Mouse (Mus musculus) gastrocnemius, postnatal 14 days (tissue): Measurements from ENCODE around the gene D430041D05Rik. TPM values are rescaled to one million over a fixed set of nuclear protein-coding genes. Genes with fewer than 3 reads are reported as not detected.

Experiments
- DNase-seq: peaks from one replicate; pipeline ENCODE4 v3.0.0; 2021; ENCODE audit warnings: mixed read lengths
- intact Hi-C: fragments of 180-260 bp; cut with DNase I; formaldehyde crosslinking; loops from one replicate; pipeline ENCODE4 v1.15.1; 2025; ENCODE audit warnings: low total_unique reads
- total RNA-seq, 2 experiments: library from RNA; stranded (reverse); gene quantifications; 2 replicates each; pipeline ENCODE4 v1.2.3; 2021

The D430041D05Rik gene
- total RNA-seq, 2 experiments from 2014 or later: 1.0 to 1.5 TPM

DNA sequence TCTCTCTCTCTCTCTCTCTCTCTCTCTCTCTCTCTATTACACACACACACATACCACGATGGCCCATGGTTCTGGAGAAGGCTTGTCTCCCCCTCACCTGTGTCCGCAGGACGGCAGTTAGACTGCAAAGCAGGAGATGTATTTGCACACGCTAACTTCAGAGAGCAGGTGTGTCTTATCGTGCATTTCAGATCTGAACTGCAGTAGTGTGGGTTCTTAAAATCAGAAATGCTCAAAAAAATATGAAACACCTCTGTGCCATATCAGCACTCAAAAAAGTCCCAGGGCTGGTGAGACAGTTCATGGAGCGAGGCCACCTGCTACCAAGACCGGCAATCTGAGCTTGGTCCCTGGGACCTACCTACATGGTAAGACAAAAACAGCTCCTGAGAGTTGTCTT lies 993 bp upstream of the D430041D05Rik start:
- no peak for DNase-seq
- intact Hi-C loops: no loop called here

DNA sequence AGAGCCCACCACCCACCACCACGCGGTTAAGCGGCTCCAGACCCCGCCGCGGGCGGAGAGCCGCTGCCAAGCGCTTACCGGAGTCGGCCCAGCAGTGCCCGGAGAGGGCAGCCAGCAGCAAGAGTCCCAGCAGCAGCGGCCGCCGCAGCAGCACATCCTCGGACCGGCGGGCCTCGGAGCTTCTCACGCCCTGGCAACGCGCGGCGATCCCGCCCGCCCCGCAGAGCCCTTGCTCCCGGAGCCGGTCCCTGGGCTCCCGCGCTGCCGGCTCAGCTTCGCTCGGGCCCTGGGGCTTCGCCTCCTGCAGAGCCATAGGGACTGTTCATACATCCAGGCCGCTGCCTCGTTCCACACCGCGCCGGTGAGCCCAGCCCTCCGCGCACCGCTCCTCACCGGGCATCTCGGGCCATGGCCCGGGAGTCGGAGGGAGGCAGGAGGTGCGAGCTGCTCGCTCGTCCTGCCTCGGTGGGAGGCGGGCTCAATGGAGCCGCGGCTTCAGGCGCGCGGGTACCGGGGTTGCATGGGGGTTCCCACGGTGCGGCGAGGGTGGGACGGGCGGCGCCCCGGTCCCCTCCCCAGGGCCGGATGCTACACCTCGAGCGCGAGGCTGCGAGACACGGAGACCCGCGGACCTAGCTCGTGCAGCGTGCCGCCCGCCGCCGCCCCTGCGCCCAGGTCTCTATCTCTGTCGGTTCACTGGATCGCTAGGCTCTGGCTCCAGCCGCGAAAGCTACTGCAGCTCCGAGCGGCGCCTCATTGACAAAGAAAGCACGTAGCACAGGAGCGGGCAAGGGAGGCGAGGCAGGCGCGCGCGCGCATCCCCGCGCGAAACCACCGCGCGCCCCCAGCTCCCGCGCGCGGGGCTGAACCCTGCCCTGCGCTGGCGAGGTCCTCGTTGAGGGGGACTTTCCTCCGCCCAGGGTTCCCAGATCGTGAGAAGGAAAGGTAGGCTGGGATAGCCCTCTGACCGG lies 677 bp downstream of the D430041D05Rik start:
- intact Hi-C loops: loop anchor here (10.0 kb wide), 1 partner anchor 75 kb away; no protein-coding TSS in a partner anchor
- DNase-seq: peak; percentile 20

DNA sequence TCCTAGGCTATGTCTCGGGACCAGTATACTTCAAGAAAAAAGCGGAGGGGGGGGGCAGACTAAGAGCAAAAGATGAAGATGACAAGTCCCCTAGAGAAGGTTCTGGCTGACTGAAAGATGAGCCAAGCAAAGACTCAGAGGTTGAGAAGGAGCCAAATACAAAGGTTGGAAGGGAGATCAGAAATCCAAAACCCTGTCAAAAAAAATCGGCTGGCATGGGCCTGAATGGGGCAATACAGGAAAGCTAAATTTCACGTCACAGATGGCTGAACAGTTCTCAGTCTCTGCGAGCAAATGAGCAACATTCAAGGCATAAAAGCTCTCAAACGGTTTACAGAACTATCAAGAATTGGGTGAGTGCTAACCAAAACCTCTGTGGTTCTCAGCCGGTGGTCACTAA lies 2.5 kb downstream of the D430041D05Rik start:
- intact Hi-C loops: loop anchor here (10.0 kb wide), 1 partner anchor 74 kb away; no protein-coding TSS in a partner anchor
- DNase-seq: no peak

DNA sequence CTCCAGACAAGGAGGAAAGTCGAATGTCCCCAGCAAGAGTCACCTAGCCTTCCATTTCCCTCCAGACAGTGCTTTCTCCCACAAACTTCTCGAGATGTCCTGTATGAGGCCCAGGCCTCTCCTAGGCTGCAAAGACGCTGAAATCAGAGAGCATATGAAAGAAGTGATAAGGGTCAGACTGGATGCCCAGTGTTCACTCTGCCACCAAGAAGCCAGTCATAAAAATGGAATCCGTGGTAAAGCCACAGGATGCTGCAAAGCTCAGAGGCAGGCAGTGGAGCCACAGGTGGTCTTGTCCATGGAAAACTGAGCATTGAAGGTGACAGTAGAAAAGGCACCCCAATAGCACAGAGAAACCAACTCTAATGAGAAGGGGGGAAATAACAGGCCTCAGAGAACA lies 2.9 kb downstream of the D430041D05Rik start:
- no peak for DNase-seq
- intact Hi-C loops: loop anchor here (10.0 kb wide), 1 partner anchor 73 kb away; no protein-coding TSS in a partner anchor

DNA sequence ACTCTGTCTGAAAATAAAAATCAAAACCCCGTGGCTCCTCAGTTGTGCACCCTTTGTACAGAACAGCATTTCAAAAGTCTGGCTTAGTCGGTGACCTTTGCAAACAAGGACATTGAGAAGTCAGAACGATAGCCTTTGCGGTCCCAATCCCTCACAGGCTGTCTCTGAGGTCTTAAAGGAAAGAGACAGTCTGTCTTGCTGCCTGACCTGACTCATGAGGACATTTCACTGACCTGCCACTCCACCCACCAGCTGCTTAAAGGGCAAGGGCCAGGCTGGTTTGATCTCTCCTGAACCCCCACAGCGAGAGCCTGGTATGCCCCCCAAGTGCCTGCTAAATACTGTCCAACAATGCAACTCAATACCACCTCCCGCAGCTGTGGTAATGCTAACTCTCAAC lies 6.8 kb downstream of the D430041D05Rik start:
- DNase-seq: no peak
- intact Hi-C loops: loop anchor here (10.0 kb wide), 1 partner anchor 69 kb away; no protein-coding TSS in a partner anchor

DNA sequence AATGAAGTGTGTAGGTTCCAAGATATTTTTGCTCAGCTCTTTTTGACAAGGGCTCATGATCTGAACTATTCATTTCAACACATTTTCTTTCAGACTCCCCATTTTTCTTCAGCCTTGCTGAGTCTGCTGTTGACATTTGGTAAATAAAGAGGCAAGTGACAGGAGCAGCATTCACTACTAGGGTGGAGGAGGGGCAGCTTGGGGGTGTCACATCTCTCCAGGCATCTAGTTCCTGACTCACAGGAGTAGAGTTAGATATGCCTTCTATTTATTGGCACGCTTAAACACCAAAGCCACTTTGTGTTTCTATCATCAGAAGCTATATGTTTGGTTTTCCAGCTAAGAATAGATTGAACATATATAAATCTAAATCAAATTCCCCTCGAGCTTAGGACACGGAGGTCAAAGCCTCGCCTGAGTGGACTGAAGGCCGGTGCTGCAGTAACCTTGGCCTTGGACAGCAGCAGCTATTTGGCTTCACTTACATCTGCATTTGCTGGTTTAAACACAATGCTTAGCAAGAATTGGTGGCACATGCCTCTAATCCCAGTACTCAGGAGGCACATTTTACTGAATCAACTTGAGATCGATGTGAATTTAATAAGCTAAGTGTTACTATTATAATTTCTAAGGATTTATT lies 12.0 kb downstream of the D430041D05Rik start:
- no peak for DNase-seq
- intact Hi-C loops: no loop called here

DNA sequence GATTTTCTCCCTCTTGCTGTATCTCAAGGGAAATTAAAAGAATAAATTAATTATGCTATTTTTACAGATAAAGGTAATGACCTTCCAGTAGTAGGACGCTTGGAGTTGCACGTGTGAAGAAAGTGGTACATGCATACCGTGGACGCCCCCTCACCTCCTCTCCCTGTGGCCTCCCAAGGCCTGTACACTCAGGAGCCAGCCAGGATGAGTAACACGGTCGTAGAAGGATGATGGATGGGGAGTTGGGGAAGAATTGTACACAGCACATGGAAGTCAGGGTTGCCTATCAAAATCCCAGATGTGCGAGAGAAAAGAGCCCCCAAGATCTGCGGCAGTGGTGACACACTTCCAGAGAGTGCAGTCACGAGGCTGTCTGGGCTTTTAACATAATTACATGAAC lies 14.9 kb downstream of the D430041D05Rik start:
- no peak for DNase-seq
- intact Hi-C loops: no loop called here

DNA sequence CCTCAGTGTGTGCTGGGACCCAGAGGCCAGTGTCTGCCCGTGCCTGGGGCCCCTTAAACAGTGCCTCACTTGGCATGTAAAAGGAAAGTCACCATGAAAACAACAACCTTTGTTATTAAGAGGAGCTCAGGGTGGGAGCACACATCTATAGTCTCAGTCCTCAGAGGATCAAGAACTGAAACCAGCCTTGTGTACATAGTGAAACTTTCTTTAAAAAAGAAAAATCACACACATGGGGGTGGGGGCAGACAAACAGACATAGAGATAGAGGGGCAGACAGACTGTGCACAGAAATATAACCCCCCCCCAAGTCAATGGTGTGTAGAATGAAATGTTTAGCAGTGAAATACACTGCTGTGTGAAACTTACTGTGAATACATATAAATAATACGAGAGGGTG lies 16.0 kb downstream of the D430041D05Rik start:
- DNase-seq: no peak
- intact Hi-C loops: no loop called here

DNA sequence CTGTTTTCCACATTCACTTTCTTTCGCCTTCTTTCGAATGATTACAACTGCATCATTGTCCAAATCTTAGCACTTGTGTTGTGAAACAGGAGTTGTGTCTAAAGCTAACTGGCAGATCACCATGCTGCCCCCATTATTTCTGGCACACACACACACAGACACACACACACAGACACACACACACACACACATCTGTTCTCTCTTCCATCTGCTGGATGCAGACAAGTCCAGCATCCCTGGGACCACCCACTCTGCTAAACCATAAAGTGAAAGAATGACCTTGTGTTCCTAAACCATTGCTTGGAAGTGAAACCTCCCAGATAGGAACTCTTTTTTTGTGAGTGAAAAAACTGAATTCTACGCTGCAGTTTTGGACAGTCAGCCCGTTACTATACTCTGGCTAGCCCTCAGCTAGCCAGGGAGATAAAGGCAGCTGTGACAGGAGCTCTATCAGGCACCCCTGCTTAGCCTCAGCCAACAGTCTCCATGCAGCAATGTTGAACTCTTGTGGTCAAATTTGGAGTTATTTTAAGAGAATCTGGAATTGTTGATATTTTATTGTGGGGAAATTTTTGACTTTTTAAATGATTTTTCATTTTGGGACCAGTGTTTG lies 18.0 kb downstream of the D430041D05Rik start:
- no peak for DNase-seq
- intact Hi-C loops: no loop called here

DNA sequence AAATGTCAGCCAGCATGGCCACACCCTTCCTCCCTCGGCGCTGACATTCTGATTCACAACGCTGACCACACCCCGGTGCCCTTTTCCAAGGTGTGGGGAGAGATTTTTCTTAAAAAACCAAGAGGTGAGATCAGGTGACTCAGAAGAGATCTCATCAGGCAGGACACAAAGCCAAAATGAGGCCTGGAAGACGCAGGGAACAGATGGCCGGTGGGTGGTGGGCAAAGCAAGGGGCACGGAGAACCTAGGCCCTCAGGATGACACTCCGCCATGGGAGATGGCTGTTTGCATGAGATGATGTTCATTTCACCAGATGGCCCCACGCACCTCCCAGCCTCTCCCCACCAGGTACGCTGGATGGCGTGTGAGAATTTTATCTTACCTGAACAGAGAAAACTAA lies 21.6 kb downstream of the D430041D05Rik start:
- intact Hi-C loops: no loop called here
- no peak for DNase-seq

DNA sequence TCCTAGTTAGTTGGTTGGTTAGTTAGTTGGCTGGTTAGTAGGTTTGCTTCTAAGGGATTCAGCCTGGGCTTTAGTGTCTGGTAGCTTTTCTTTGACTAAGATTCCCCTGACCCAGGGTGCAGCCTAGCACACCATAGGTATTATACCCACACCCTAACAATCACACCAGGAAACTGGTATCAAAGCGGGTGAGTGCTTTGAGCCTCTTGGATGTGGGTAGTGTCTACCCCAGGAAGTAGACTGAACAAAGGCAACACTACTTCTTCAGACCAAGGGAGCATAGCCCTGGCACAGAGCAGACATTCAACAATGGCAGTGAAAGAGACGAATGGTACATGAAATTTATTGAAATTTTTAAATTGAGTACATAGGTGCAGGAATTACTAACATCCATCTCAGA lies 24.9 kb downstream of the D430041D05Rik start:
- DNase-seq: no peak
- intact Hi-C loops: no loop called here

DNA sequence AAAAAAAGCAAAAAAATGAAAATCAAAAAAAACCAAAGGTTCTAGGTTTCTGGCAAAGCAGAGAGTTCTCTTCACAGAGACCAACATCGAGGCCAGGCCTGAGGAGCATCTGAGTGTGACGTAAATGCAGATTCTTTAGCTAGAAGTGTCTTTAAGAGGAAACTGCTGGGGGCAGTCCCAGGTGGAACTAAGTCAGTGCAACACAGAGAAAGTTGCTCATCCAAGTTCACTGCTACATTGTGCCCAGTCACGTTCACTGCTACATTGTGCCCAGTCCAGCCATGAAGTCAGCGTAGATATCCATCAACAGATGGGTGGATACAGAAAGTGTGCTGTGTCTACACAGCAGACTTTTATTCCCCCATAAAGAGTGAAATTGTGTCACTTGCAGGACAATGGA lies 27.2 kb downstream of the D430041D05Rik start:
- no peak for DNase-seq
- intact Hi-C loops: no loop called here

DNA sequence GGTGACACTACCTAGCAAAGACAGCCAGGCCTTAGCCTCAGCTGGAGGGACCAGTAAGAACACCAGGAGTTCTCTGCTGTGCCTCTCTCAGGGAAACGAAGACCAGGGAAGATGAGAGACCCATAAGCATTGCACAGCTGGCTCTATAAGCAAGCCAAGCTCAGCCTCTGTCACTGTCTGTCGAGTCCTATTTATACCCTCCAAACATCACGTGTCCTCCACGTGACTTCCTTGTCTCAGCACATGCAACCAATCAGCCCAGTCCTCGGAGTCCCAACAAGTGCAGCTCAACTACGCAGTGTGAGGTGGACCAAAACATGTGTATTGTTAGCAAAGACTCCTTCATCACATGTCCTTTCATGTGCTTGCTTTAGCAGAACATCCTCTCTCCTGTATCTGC lies 28.0 kb downstream of the D430041D05Rik start:
- DNase-seq: no peak
- intact Hi-C loops: no loop called here

DNA sequence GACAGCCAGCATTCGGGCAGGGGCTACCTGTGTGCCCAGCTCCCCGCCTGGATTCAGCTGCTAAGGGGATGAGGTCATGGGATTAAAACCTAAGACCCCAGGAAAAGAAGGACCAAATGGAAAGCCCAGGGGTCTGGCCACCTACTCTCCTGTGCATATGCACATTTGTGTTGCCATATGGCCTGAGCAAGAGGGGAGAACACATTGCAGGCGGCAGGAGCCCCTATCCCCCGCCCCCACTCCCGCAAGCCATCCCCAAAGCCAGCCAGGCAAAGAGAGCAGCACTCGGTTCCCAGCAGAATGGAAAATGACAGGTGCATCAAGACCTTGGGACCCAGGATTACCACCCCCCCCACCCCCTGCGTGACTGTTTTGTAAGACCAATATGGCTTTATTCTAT lies 31.5 kb downstream of the D430041D05Rik start:
- intact Hi-C loops: no loop called here
- no peak for DNase-seq

DNA sequence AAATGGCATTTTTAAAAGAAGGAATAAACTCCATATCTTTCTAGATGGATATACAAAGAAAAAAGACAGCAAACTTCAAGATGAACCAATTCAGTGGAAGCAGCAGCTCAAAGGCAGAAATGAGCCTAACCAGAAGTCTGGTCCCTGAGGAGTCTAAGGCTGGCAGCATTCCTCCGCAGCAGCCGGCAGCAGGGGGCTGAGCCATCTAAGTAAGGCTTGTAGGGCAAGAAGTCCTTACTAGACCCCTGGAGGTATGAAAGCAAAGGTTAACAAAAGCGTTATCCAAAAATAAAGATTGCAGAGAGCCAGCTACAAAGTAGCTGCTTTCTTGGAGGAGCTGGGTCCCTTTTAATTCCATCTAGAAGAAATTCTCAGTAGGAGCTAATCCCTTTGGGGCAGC lies 32.0 kb downstream of the D430041D05Rik start:
- intact Hi-C loops: no loop called here
- DNase-seq: no peak

DNA sequence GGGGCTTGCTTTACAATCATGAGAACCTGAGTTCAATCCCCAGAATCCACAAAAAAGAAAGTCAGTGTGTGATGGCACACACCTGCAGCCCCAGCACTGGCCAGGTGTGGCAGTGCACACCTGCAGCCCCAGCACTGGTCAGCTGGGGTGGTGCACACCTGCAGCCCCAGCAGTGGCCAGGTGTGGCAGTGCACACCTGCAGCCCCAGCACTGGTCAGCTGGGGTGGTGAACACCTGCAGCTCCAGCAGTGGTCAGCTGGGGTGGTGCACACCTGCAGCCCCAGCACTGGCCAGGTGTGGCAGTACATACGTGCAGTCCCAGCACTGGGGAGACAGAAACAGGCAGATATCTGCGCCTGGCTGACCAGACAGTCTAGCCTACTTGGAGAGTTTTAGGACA lies 32.8 kb downstream of the D430041D05Rik start:
- DNase-seq: no peak
- intact Hi-C loops: no loop called here

DNA sequence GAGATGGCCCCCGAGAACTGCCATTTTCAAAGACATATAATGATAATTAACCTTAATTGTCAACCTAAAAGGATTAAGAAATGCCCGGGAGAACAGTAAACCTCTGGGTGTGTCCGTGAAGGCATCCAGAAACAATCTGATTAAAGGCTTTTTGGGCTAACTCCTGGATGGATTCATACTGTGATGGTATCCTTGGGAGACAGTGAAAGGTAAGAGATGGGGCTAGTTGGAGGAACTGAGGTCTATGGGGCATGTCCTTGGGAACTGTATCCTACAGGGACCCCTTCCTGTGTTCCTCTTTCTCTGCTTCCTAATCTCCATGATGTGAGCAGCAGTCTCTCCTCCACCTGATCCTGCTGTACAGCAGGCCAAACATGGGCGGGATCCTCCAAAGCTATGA lies 38.7 kb downstream of the D430041D05Rik start:
- DNase-seq: no peak
- intact Hi-C loops: no loop called here

DNA sequence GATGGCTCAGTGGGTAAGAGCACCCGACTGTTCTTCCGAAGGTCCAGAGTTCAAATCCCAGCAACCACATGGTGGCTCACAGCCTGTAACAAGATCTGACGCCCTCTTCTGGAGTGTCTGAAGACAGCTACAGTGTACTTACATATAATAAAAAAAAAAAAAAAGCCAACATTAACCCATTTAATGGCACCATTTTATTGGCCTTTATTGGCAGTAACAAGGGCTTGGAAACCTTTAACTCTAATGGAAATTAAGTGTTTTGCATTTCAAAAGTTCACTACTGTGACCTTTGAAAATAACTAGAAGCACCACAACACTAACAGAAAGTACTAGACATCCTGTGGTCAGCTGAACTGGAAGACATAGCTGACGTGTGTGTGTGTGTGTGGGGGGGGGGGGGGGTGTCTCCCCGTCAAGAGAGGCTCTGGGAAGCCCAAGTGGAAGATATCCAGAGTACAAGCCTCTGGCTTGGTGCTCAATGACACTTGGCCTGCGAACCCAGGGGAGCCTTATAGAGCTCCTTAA lies 39.1 kb downstream of the D430041D05Rik start:
- DNase-seq: no peak
- intact Hi-C loops: no loop called here

DNA sequence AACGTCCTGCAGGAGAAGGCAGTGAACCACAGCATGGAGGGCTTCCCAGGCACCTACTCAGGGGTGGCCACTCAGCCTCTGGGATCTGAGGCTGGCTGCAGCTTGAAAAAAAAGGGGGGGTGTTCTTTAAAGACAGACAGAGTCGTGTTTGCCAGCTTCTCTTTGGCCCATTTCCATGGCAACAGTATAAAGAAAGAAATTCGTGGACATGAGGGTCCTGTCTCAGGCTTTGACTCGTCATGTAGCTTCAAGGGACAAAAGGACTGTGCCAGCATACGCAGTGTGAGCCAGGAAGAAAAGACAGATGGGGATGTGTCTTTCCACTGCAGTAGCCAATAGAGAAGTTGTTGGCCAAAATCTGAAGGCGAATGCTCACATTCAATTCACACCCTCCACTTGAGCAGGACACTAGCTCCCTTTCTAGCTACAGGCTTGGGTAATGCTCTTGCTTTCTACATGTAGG lies 42.9 kb downstream of the D430041D05Rik start:
- intact Hi-C loops: no loop called here
- DNase-seq: no peak

DNA sequence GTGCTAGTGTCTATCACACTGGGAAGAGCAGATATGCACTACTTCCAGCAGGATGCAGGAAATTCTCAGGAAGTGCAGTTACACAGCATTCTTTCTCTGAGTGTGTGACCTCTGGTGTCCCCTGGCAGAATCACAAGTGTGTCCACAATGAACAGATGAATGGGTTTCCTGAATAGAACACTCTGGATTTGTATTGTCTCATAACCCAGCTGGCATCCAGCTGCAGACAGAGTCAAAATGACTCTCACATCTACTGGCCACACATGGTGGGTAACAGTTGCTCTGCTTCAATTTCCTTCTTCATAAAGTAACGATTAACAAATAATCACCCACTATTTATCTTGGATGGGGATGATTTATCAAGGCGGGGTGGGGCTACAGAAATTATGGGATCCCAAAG lies 43.5 kb downstream of the D430041D05Rik start:
- intact Hi-C loops: no loop called here
- DNase-seq: no peak
